Mouse (Mus musculus) cerebellum, adult 11 months (tissue): ENCODE results near the gene Tnrc6b.

Source experiments
- DNase-seq: peaks from one replicate; pipeline ENCODE4 v3.0.0; 2022

Tnrc6b gene

DNA sequence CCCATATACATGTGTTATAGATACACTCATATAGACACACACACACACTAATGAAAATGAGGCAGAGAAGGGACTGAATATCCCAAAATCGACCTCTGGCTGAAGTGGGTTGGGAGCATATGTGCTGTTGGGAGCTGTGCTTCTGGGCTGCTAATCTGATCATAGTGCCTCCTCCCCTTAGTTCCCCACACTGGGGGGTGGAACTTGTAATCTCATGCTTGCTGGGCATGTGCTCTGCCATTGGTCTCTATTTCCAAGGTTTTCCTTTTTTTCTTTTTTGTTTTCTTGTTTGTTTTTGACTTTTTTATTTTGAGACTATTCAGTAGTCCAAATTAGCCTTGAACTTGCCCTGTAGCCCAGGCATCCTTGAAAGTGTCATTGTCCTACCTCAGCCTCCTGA, 277.2 kb downstream of the Tnrc6b start:
- no peak for DNase-seq

DNA sequence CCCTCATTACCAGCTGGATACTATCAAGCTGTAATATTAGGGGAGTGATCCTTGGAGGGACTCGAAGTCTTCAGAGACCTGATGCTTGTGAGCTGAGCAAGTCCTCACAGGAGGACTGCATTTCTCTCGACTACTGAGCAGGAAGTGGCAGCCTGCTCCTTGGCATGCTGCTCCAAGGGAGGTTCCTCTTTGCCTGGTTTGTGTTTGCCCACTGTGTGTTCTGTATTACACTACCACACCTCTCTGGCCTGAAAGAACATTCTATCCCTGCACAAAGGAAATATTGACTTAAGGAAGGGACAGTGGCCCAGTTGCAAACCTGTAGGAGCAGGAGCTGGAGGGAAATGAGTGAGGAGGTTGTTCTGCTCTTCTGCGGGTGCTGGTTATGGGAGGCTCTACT, 278.6 kb downstream of the Tnrc6b start:
- DNase-seq = no peak
